Mouse (Mus musculus): ENCODE data around the gene Mgea5. TPM values are rescaled to one million over a fixed set of nuclear protein-coding genes. Genes with fewer than 3 reads are reported as not detected.

The Mgea5 gene
- total RNA-seq, 2 experiments from 2014 or later = 32.1 to 39.9 TPM

GRCm38 (mm10) chr19:45734762-45735161 is 48.9 kb downstream of the Mgea5 start:
- no peak for DNase-seq (ENCODE audit: low spot score)

- no peak for DNase-seq (ENCODE audit: low spot score)
These were observed 49.4 kb downstream of the Mgea5 start for GRCm38 (mm10) chr19:45734191-45734590.

- DNase-seq (ENCODE audit: low spot score) = no peak
These were observed 50.1 kb downstream of the Mgea5 start for GRCm38 (mm10) chr19:45733564-45733963.

DNA sequence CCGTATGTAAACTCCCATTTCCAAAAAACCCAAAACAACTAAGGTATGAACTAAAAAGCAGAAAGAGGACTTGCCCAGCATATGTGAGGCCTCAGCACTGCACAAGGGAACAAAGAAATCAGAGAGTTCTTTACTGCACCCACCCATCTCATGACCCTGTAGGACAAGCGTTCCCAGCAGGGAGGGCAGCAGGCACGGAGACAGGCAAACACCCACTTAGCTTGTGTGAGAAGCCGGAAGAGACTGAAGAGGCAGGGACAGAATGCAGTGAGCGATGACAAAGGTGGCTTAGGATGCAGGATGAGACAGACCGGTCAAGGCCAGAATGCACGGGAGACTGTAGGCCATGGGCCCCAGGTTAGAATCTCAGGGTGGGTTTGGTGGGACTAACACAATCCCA is 52.0 kb downstream of the Mgea5 start:
- no peak for DNase-seq (ENCODE audit: low spot score)

DNA sequence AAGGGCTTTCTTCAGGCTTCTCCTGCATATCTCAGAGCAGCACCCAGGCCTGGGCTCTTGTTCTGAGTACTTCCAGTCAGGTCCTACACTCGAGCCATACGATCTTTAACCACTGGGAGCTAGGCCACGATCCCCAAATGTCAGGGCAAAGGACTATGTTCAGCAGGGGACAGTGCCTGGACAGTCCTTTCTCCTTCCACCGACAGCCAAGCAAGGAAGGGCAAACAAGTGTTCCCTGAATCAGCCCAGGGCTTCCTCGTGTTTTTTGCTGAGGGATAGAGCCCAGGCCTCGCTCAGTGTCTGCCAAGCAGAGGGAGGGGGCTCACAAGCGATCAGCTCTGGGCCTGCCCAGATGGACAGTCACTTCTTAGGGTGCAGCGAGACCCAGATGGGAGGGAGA is 53.6 kb downstream of the Mgea5 start:
- DNase-seq (ENCODE audit: low spot score) = no peak

- DNase-seq (ENCODE audit: low spot score) = no peak
These were observed 56.4 kb downstream of the Mgea5 start for GRCm38 (mm10) chr19:45727231-45727630.

DNA sequence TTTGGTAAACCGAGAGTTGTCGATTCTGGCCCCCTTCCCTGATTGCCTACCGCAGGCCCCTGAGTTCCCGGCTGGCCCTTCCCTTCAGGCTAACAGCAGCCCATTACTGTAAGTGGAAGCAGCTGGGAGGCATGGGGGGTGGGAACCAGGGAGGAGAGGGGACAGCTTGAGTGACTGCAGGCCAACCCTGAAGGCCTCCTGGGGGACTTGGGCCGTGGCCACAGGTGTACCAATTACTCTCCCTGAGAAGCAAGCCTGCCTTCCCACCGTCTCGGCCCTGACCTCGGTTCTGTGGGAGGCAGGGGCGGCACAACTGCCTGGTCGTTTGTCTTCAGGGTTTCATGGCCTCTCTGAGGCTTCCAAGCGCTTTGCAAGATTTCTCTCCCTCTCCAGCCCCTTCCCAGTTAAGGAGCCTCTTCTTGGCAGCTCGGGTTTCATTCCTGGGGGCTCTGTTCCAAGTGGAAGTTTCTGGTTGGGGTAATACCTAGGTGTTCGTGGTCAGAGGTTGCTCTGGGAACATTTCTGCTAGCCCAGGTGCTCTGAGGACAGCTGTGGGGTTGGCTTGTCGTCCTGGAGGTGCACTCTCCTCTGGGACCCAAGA is 57.9 kb downstream of the Mgea5 start:
- DNase-seq (ENCODE audit: low spot score) = no peak

- DNase-seq (ENCODE audit: low spot score) = no peak
These were observed 61.4 kb downstream of the Mgea5 start for GRCm38 (mm10) chr19:45722188-45722587.

DNA sequence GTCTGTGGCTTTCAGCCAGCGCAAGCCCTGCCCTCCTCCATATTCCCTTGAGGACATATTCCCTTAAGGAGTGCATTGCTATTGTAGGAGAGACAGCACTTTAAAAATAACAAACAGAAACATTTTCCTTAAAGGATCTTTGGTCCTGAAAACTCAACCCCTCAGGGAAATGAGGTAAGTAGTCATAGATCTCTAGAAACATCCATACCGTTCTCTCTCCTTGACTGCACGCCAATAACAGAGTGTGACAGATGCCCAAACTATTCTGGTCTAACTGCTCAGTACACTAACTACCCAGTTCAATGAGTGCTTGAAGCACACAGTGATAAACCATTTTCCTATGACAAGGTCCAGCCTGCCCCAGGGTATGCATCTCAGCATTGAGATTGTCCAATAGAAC is 65.4 kb downstream of the Mgea5 start:
- DNase-seq (ENCODE audit: low spot score) = no peak

GRCm38 (mm10) chr19:45717493-45718220 is 66.0 kb downstream of the Mgea5 start:
- DNase-seq (ENCODE audit: low spot score) = no peak

GRCm38 (mm10) chr19:45708704-45709103 is 74.9 kb downstream of the Mgea5 start:
- no peak for DNase-seq (ENCODE audit: low spot score)

Other genes starting within 250 kb of the Mgea5 start
- 10 to 100 TPM; 14.8 to 15.1 TPM for gene Poll, start 223.3 kb downstream of the Mgea5 start, total RNA-seq (2021)
- gene Gm17018, start 223.2 kb downstream of the Mgea5 start, total RNA-seq (2021) = 10 to 100 TPM; 16.7 to 19.6 TPM
- gene Fbxw4, start 123.5 kb downstream of the Mgea5 start, total RNA-seq (2021) = 10 to 100 TPM; 29.5 to 33.3 TPM
- not detected for gene Fgf8, start 40.9 kb downstream of the Mgea5 start, total RNA-seq (2021)
- gene Npm3, start 34.2 kb downstream of the Mgea5 start, total RNA-seq (2021) = 10 to 100 TPM; 10.1 to 11.0 TPM
- under 1 TPM; 0.21 to 0.62 TPM for gene Kcnip2, start 32.2 kb upstream of the Mgea5 start, total RNA-seq (2021)
- gene Armh3, start 214.7 kb upstream of the Mgea5 start, total RNA-seq (2021) = 10 to 100 TPM; 11.9 to 12.6 TPM
- gene Hps6, start 219.7 kb upstream of the Mgea5 start, total RNA-seq (2021) = 1 to 10 TPM; 3.6 to 3.9 TPM